Mouse (Mus musculus): Measurements from ENCODE around the gene Gng12.

DNA sequence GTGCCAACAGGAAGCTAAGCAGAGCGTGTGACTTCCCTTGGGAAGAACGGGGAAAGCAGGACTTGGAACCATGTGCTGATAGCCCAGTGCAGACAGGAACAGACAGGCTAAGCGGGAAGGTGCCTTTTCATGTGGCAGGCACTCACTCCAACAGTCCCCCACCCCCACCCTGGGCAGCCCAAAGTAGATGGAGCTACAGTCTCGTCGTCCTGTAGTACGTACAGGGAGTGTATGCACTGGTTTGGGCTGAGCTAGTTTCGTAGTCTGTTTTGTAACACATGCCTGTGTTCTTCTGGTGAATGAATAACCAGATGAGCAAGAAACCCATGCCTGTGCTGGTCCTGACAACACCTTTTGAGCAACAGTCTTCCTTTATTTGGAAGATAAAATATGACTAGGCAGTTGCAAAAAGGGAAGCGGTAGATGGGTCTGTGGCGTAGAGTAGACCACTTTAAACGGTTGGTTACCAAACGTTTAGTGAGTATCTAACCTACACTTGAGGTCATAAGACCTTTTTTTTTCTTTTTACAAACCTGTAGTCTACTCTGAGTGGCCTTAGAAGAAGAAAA lies 57.8 kb downstream of the Gng12 start:
- no peak for TF ChIP-seq GATA1 (IDR thresholded peaks at IDR 0.05; ENCODE audit: low read length)
- TF ChIP-seq TAL1 (IDR thresholded peaks at IDR 0.05; ENCODE audit: low read length) = no peak

All from erythroblast, embryonic 14.5 days (primary cell).